Mouse (Mus musculus): ENCODE results near the gene Foxi3.
A peak's percentile ranks its signal among the peaks of the same experiment; 100 is the strongest.

Foxi3 gene

GRCm38 (mm10) chr6:70956285-70956912 lies at the start of gene Foxi3:
Gene Foxi3, plus strand, starts transcription at chr6:70956531.
- DNase-seq (ENCODE audit: low spot score), result no peak

- DNase-seq (ENCODE audit: low spot score), result no peak
These were observed 46.8 kb upstream of the Foxi3 start for GRCm38 (mm10) chr6:70909572-70909971.

GRCm38 (mm10) chr6:70910285-70910684 lies 46.0 kb upstream of the Foxi3 start:
- DNase-seq (ENCODE audit: low spot score), result no peak

GRCm38 (mm10) chr6:70911668-70912395 lies 44.5 kb upstream of the Foxi3 start:
- peak; percentile 22 for DNase-seq (ENCODE audit: low spot score)

- DNase-seq (ENCODE audit: low spot score), result peak; percentile 15
These were observed 44.0 kb upstream of the Foxi3 start for GRCm38 (mm10) chr6:70912396-70912765.

GRCm38 (mm10) chr6:70918827-70919226 lies 37.5 kb upstream of the Foxi3 start, which contains the start of gene Tex37:
Gene Tex37, minus strand, starts transcription at chr6:70918927.
- no peak for DNase-seq (ENCODE audit: low spot score)

GRCm38 (mm10) chr6:70921274-70922074 lies 34.9 kb upstream of the Foxi3 start:
- peak; percentile 18 for DNase-seq (ENCODE audit: low spot score)

GRCm38 (mm10) chr6:70931801-70932200 lies 24.5 kb upstream of the Foxi3 start:
- no peak for DNase-seq (ENCODE audit: low spot score)

- no peak for DNase-seq (ENCODE audit: low spot score)
These were observed 3.1 kb upstream of the Foxi3 start for GRCm38 (mm10) chr6:70953274-70953673.

- DNase-seq (ENCODE audit: low spot score), result no peak
These were observed 2.3 kb upstream of the Foxi3 start for GRCm38 (mm10) chr6:70954040-70954439.

- no peak for DNase-seq (ENCODE audit: low spot score)
These were observed 985 bp upstream of the Foxi3 start for GRCm38 (mm10) chr6:70955291-70955800.

- no peak for DNase-seq (ENCODE audit: low spot score)
These were observed 490 bp upstream of the Foxi3 start for GRCm38 (mm10) chr6:70955841-70956240.

GRCm38 (mm10) chr6:70956936-70957335 lies 605 bp downstream of the Foxi3 start:
- DNase-seq (ENCODE audit: low spot score), result no peak

- no peak for DNase-seq (ENCODE audit: low spot score)
These were observed 1.1 kb downstream of the Foxi3 start for GRCm38 (mm10) chr6:70957341-70957940.

- DNase-seq (ENCODE audit: low spot score), result no peak
These were observed 7.9 kb downstream of the Foxi3 start for GRCm38 (mm10) chr6:70964116-70964830.

GRCm38 (mm10) chr6:70965694-70966093 lies 9.4 kb downstream of the Foxi3 start:
- no peak for DNase-seq (ENCODE audit: low spot score)

GRCm38 (mm10) chr6:70967422-70967821 lies 11.1 kb downstream of the Foxi3 start:
- no peak for DNase-seq (ENCODE audit: low spot score)

GRCm38 (mm10) chr6:70968291-70968690 lies 12.0 kb downstream of the Foxi3 start:
- DNase-seq (ENCODE audit: low spot score), result no peak

- no peak for DNase-seq (ENCODE audit: low spot score)
These were observed 16.7 kb downstream of the Foxi3 start for GRCm38 (mm10) chr6:70973066-70973465.

- no peak for DNase-seq (ENCODE audit: low spot score)
These were observed 24.7 kb downstream of the Foxi3 start for GRCm38 (mm10) chr6:70981036-70981435.

- no peak for DNase-seq (ENCODE audit: low spot score)
These were observed 26.1 kb downstream of the Foxi3 start for GRCm38 (mm10) chr6:70982416-70982815.

GRCm38 (mm10) chr6:70986683-70987082 lies 30.4 kb downstream of the Foxi3 start:
- DNase-seq (ENCODE audit: low spot score), result no peak
